15 mouse cellular contexts compared by ENCODE assay signal in the genomic region with DNA sequence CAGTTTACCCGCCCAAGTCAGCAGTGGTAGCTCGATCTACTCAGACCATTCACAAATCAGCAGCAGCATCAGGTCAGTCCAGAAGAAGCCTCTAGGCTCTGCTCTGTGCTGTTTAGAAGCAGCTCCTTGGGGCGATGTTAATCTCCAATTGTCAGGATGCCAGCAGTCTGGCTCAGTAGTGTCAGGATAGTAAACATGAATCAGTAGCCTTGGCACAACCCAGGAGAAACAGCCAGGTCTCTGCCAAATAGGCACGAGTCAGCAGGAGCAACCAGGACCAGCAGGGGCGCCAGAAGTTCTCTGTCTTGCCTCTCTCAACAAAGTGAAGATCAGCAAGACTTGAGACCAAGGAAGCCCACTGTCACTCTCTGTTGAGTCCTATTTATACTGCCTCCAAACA.
DNase-seq lines count a peak whose midpoint lies in the region; ATAC-seq and TF ChIP-seq lines count a peak whose summit lies in the region.
"Had no signal": no experiment of that assay in that cellular context is flagged by ENCODE, and none has a peak within 500 bp of the region (broad histone marks: within the 10 kb centered on the region; RNA-seq: fewer than 3 reads in every experiment).

No protein-coding gene starts in this region.

- no peaks in the 10 kb centered on the region for H3K4me1 ChIP-seq in forebrain, postnatal 0 days (ENCODE audit: insufficient read depth)
- H3K4me1 ChIP-seq in forebrain, embryonic 11.5 days (replicated peaks; ENCODE audit: control insufficient read depth, insufficient read depth, low read length): peaks cover 2% of the 10 kb centered on the region; the same call in 1 of the 2 replicates
- H3K4me1 ChIP-seq in neural tube, embryonic 13.5 days (replicated peaks): peaks cover 42% of the 10 kb centered on the region
- H3K4me1 ChIP-seq in heart, embryonic 11.5 days (ENCODE audit: control insufficient read depth, insufficient read depth, low read length): peaks cover 1% of the 10 kb centered on the region; the same call in 1 of the 2 replicates

- no peak for TF ChIP-seq CTCF in forebrain, postnatal 0 days (IDR thresholded peaks at IDR 0.05; ENCODE audit: low read depth)

- no peaks in the 10 kb centered on the region for H3K27me3 ChIP-seq in forebrain, postnatal 0 days (ENCODE audit: insufficient read depth, low read length)
- no peaks in the 10 kb centered on the region for H3K27me3 ChIP-seq in forebrain, embryonic 11.5 days (ENCODE audit: control insufficient read depth, insufficient read depth, low read length)
- no peaks in the 10 kb centered on the region for H3K27me3 ChIP-seq in neural tube, embryonic 13.5 days
- no peaks in the 10 kb centered on the region for H3K27me3 ChIP-seq in heart, embryonic 11.5 days (ENCODE audit: control insufficient read depth, insufficient read depth, low read length)
- H3K27me3 ChIP-seq: heart, embryonic 15.5 days had no signal

- H3K36me3 ChIP-seq in forebrain, postnatal 0 days (ENCODE audit: insufficient read depth): no peaks in the 10 kb centered on the region
- H3K36me3 ChIP-seq in forebrain, embryonic 11.5 days (ENCODE audit: control insufficient read depth, insufficient read depth, low read length): no peaks in the 10 kb centered on the region
- no peaks in the 10 kb centered on the region for H3K36me3 ChIP-seq in neural tube, embryonic 13.5 days
- H3K36me3 ChIP-seq in heart, embryonic 11.5 days (ENCODE audit: control insufficient read depth, insufficient read depth, low read length): no peaks in the 10 kb centered on the region
- H3K36me3 ChIP-seq: heart, embryonic 15.5 days had no signal

- WGBS in forebrain, postnatal 0 days: 60% methylated on average over 5 of the region's 5 CpGs
- WGBS in forebrain, embryonic 11.5 days: 88% methylated on average over 5 of the region's 5 CpGs
- WGBS in neural tube, embryonic 13.5 days: 81% methylated on average over 5 of the region's 5 CpGs
- 77% methylated on average over 5 of the region's 5 CpGs for WGBS in heart, embryonic 11.5 days (ENCODE audit: insufficient replicate concordance)

- ATAC-seq in forebrain, postnatal 0 days: peak; percentile 55
- ATAC-seq in forebrain, embryonic 11.5 days (replicated peaks; ENCODE audit: low FRiP score): no peak
- no peak for ATAC-seq in neural tube, embryonic 13.5 days (ENCODE audit: low read depth)
- ATAC-seq in heart, embryonic 11.5 days (replicated peaks; ENCODE audit: insufficient number of reproducible peaks, low FRiP score, low TSS enrichment): no peak

- H3K9me3 ChIP-seq in forebrain, postnatal 0 days (ENCODE audit: low read length): no peaks in the 10 kb centered on the region
- H3K9me3 ChIP-seq in forebrain, embryonic 11.5 days (ENCODE audit: control insufficient read depth, low read length): no peaks in the 10 kb centered on the region
- no peaks in the 10 kb centered on the region for H3K9me3 ChIP-seq in neural tube, embryonic 13.5 days
- H3K9me3 ChIP-seq in heart, embryonic 11.5 days (replicated peaks; ENCODE audit: control insufficient read depth, low read length): no peaks in the 10 kb centered on the region
- H3K9me3 ChIP-seq: heart, embryonic 15.5 days; limb, embryonic 10.5 days had no signal

- no peak overlapping the region for H3K9ac ChIP-seq in forebrain, postnatal 0 days
- H3K9ac ChIP-seq in forebrain, embryonic 11.5 days (ENCODE audit: low read length): no peak overlapping the region
- H3K9ac ChIP-seq in neural tube, embryonic 13.5 days: no peak overlapping the region
- H3K9ac ChIP-seq in heart, embryonic 11.5 days (ENCODE audit: low read depth, low read length): no peak overlapping the region
- H3K9ac ChIP-seq: heart, embryonic 15.5 days had no signal

- no peak overlapping the region for H3K4me3 ChIP-seq in forebrain, postnatal 0 days (ENCODE audit: low read depth, low read length)
- no peak overlapping the region for H3K4me3 ChIP-seq in forebrain, embryonic 11.5 days (ENCODE audit: low read depth, low read length)
- no peak overlapping the region for H3K4me3 ChIP-seq in neural tube, embryonic 13.5 days
- no peak overlapping the region for H3K4me3 ChIP-seq in heart, embryonic 11.5 days (ENCODE audit: low read depth, low read length)
- H3K4me3 ChIP-seq: heart, embryonic 15.5 days; limb, embryonic 10.5 days; myocyte had no signal

- no peak overlapping the region for H3K27ac ChIP-seq in forebrain, postnatal 0 days (ENCODE audit: low read depth, low read length)
- H3K27ac ChIP-seq in forebrain, embryonic 11.5 days (ENCODE audit: low read depth, low read length): no peak overlapping the region
- H3K27ac ChIP-seq in neural tube, embryonic 13.5 days (replicated peaks): 0 out of 2 replicates have a peak overlapping the region, but pooled peaks have one; percentile 19
- no peak overlapping the region for H3K27ac ChIP-seq in heart, embryonic 11.5 days (ENCODE audit: low read depth, low read length)
- H3K27ac ChIP-seq: heart, embryonic 15.5 days; kidney, postnatal 0 days; limb, embryonic 10.5 days had no signal

- peak; percentile 6 for DNase-seq in forebrain, postnatal 0 days
- no peak for DNase-seq in forebrain, embryonic 11.5 days (ENCODE audit: low spot score)
- DNase-seq in neural tube, embryonic 10.5 days (ENCODE audit: extremely low spot score, low spot score): no peak
- peak; percentile 59 to 63 for DNase-seq in cerebellum, postnatal 14 days
- DNase-seq in urinary bladder, postnatal 10 days (ENCODE audit: low spot score): no peak
- no peak for DNase-seq in thymus, postnatal 25 days
- DNase-seq: embryo, embryonic 11 days; lung, postnatal 36 days; retina, postnatal 1 day had no signal

- no peak overlapping the region for H3K4me2 ChIP-seq in forebrain, postnatal 0 days (ENCODE audit: low read depth)
- H3K4me2 ChIP-seq in forebrain, embryonic 11.5 days (ENCODE audit: low read depth, low read length, severe bottlenecking): no peak overlapping the region
- no peak overlapping the region for H3K4me2 ChIP-seq in neural tube, embryonic 13.5 days
- H3K4me2 ChIP-seq in heart, embryonic 11.5 days: no peak overlapping the region
- H3K4me2 ChIP-seq: heart, embryonic 15.5 days had no signal

Comparison
In these comparisons a context has a peak if more than half of its experiments do, and no peak if none do; other contexts are left out.
1. DNase-seq: peak in forebrain, postnatal 0 days (single experiment) and cerebellum, postnatal 14 days (2 of 2); none in forebrain, embryonic 11.5 days (single experiment), neural tube, embryonic 10.5 days (single experiment), urinary bladder, postnatal 10 days (single experiment) and thymus, postnatal 25 days (single experiment).